Mouse (Mus musculus) spleen, adult 2 months (tissue): Measurements from ENCODE around the gene Coq10b. TPM values are rescaled to one million over a fixed set of nuclear protein-coding genes. Genes with fewer than 3 reads are reported as not detected.
"Not testable (repeated sequence)": the region's sequence is repeated elsewhere in the genome, so short reads cannot be mapped to it uniquely, and the experiment has no call there.

Source experiments
- DNase-seq, 2 experiments: peaks; one replicate each; pipeline versions ENCODE4 v3.0.0 to v3.0.0-alpha.2; 2012 to 2021; ENCODE audit warnings: low spot score in 2 of 2, low read depth in 1 of 2
- H3K27ac ChIP-seq: fragments of 200-500 bp; 2 replicates; pipeline ENCODE4 v1.5.1; 2012; ENCODE audit warnings: low read length, inconsistent platforms; ENCODE audit not compliant: insufficient read depth
- H3K27me3 ChIP-seq: fragments of 200-500 bp; 2 replicates; pipeline ENCODE4 v1.6.1; 2012; ENCODE audit warnings: mild to moderate bottlenecking, moderate library complexity, low read length, inconsistent platforms; ENCODE audit not compliant: control insufficient read depth, insufficient read depth
- H3K36me3 ChIP-seq: fragments of 200-500 bp; 2 replicates; pipeline ENCODE4 v1.6.1; 2012; ENCODE audit warnings: mild to moderate bottlenecking, low read length, inconsistent platforms; ENCODE audit not compliant: control insufficient read depth, insufficient read depth
- H3K4me1 ChIP-seq: fragments of 200-500 bp; 2 replicates; pipeline ENCODE4 v1.6.1; 2011; ENCODE audit warnings: inconsistent platforms; ENCODE audit not compliant: control insufficient read depth, insufficient read depth, insufficient read length
- H3K4me3 ChIP-seq: fragments of 200-500 bp; 2 replicates; pipeline ENCODE4 v1.5.1; 2011; ENCODE audit warnings: mild to moderate bottlenecking, inconsistent platforms; ENCODE audit not compliant: insufficient read depth, insufficient read length; ENCODE audit errors: extremely low read depth
- CTCF ChIP-seq: fragments of 200-500 bp; IDR thresholded peaks from 2 replicates; pipeline ENCODE4 v1.5.1; 2011; ENCODE audit warnings: mild to moderate bottlenecking, inconsistent platforms; ENCODE audit not compliant: insufficient read depth, insufficient read length, insufficient replicate concordance; ENCODE audit errors: extremely low read depth
- POLR2A ChIP-seq: fragments of 200-500 bp; IDR thresholded peaks from 2 replicates; pipeline ENCODE4 v1.6.1; 2011; ENCODE audit warnings: low read depth, low read length, inconsistent platforms
- WGBS: fragments of 180-500 bp; shearing (Covaris S2); methylation state at CpG from one replicate; pipeline ENCODE4 v1.1.7; 2018; 5-methylcytosine and 5-hydroxymethylcytosine counted together
- polyA plus RNA-seq: library from polyadenylated mRNA; depleted of rRNA; stranded (reverse); fragments of >200 nt; gene quantifications from 2 replicates; pipeline ENCODE4 v1.2.3, GENCODE M21; 2012

Gene Coq10b
- polyA plus RNA-seq, 1 experiment, result 3.1 TPM

DNA sequence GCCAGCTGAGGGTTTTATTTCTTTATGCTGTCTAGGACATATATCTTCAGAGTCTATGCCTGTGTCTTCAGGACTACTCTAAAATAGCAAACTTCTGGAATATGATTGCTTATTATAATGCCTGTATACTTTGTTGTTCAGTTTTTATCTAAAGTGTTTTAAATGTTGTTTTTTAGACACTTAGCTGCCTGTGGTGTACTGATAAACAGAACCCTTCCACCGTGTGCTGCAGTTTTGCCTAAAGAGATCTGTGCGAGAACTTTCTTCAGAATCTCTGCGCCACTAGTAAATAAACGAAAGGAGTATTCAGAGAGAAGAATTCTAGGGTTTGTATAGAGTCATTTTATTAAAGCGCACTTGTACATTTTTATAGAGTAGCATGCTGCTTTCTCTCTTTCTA, 8.5 kb downstream of the Coq10b start:
- H3K4me1 ChIP-seq, result no peaks in the 10 kb centered on the region; the same call in 1 of the 2 replicates
- no peak for DNase-seq
- TF ChIP-seq CTCF (no peak), POLR2A (no peak)
- WGBS, result 94% methylated on average over 5 of the region's 5 CpGs
- H3K27ac ChIP-seq, result no peak overlapping the region
- peaks cover 15% of the 10 kb centered on the region for H3K36me3 ChIP-seq
- H3K27me3 ChIP-seq, result no peaks in the 10 kb centered on the region
- H3K4me3 ChIP-seq, result no peak overlapping the region

- H3K27me3 ChIP-seq, result no peaks in the 10 kb centered on the region
- no peaks in the 10 kb centered on the region; the same call in 1 of the 2 replicates for H3K4me1 ChIP-seq
- H3K27ac ChIP-seq, result no peak overlapping the region
- no peak for DNase-seq
- peaks cover 15% of the 10 kb centered on the region for H3K36me3 ChIP-seq
- 90% methylated on average over 4 of the region's 4 CpGs for WGBS
- TF ChIP-seq CTCF (no peak), POLR2A (no peak)
- no peak overlapping the region for H3K4me3 ChIP-seq
These were observed 9.2 kb downstream of the Coq10b start for GRCm38 (mm10) chr1:55061772-55062171.

DNA sequence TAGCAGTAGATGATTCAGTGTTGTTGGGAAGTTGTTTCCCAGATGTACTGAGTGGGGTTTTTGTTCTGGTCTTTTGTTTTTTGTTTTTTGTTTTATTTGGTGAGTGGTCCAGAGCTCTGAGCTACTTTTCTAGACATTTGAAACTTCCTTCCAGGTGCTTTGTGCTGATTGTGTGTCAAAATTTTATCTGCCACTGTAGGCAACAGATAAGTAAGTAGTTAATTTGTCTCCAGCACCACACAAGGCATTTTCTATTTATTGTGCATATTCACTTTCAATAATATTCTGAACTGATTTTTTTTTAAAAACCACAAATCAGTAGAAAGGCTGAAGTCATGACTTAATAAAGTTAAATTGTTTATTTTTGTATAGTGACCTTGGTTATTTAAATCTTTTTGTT, 19.8 kb downstream of the Coq10b start:
- not testable (repeated sequence) for H3K4me1 ChIP-seq, H3K4me3 ChIP-seq, H3K36me3 ChIP-seq, H3K27me3 ChIP-seq, DNase-seq, H3K27ac ChIP-seq

GRCm38 (mm10) chr1:55074757-55075156, 22.2 kb downstream of the Coq10b start:
- WGBS, result 84% methylated on average over 2 of the region's 2 CpGs
- no peak for DNase-seq

GRCm38 (mm10) chr1:55075652-55076394, 23.3 kb downstream of the Coq10b start:
- Histone ChIP-seq H3K4me3 (no peak overlapping the region), H3K36me3 (peaks cover 15% of the 10 kb centered on the region), H3K4me1 (no peaks in the 10 kb centered on the region), H3K27ac (no peak overlapping the region), H3K27me3 (no peaks in the 10 kb centered on the region)
- WGBS, result 83% methylated on average over 5 of the region's 5 CpGs
- no peak for DNase-seq
- no peak for TF ChIP-seq CTCF
- no peak for TF ChIP-seq POLR2A

More at GRCm38 (mm10) chr1:55074757-55075156, 22.2 kb downstream of the Coq10b start:
- no peak overlapping the region for H3K4me3 ChIP-seq
- no peaks in the 10 kb centered on the region for H3K4me1 ChIP-seq
- peaks cover 12% of the 10 kb centered on the region for H3K36me3 ChIP-seq
- no peaks in the 10 kb centered on the region for H3K27me3 ChIP-seq
- no peak for TF ChIP-seq POLR2A
- TF ChIP-seq CTCF, result no peak
- no peak overlapping the region for H3K27ac ChIP-seq

DNA sequence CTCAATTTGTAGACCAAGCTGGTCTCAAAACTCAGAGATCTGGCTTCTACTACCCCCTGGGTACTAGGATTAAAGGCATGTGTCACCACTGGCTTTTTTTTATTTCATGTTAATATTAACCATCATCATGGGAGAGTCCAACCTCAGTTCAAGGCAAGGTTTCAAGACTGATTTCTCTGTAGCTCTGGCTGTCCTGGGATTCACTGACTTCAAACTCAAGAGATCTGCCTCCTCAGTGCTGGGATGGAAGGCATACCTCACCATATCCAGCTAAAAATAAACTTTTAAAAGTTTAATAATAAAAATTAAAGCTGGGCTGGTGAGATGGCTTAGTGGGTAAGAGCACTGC, 23.8 kb downstream of the Coq10b start:
- DNase-seq, result no peak
- H3K36me3 ChIP-seq, result peaks cover 17% of the 10 kb centered on the region
- no peaks in the 10 kb centered on the region for H3K4me1 ChIP-seq
- H3K4me3 ChIP-seq, result no peak overlapping the region
- H3K27ac ChIP-seq, result no peak overlapping the region
- no peaks in the 10 kb centered on the region for H3K27me3 ChIP-seq
- TF ChIP-seq POLR2A (no peak), CTCF (no peak)

DNA sequence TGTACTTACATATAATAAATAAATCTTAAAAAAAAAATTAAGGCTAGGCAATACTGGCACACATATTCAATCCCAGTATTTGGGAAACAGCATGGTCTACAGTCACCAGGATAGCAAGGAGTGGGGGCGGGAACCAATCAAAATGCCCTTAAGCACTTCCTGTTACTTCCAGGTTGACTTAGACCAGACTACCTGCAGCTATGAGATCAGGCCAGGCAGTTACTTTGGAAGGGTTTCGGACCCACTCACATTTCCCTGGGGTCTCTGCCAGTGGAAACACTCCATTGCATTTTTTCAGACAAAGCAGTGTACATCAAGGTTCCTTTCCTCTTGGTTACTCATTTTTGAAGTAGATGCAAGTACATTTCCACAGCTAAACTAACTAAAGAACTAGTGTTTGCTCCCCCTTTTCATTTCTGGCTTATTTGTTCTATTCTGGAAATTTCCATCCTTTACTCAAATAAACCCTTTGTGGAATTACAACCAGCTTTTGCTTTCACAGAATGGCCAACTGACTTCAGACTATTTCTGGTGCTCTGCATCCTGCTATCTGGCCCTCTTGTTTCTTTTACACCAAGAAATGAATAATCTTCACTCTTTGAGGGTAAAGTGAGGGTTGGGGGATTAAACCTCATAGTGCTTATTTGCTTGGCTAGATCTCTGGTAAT, 24.4 kb downstream of the Coq10b start:
- Histone ChIP-seq H3K27ac (no peak overlapping the region), H3K4me3 (no peak overlapping the region), H3K36me3 (peaks cover 17% of the 10 kb centered on the region), H3K4me1 (no peaks in the 10 kb centered on the region), H3K27me3 (no peaks in the 10 kb centered on the region)
- TF ChIP-seq CTCF, result no peak
- no peak for TF ChIP-seq POLR2A
- WGBS, result 94% methylated on average over 2 of the region's 2 CpGs
- no peak for DNase-seq
